Mouse (Mus musculus): Measurements from ENCODE around the gene Mrps15.

Mrps15 gene

GRCm38 (mm10) chr4:126046851-126047585 is at the start of gene Mrps15:
Gene Mrps15, plus strand, starts transcription at chr4:126046925.
- DNase-seq (ENCODE audit: low spot score) = peak; percentile 89

GRCm38 (mm10) chr4:125997826-125998225 is 48.9 kb upstream of the Mrps15 start:
- no peak for DNase-seq (ENCODE audit: low spot score)

- no peak for DNase-seq (ENCODE audit: low spot score)
These were observed 45.2 kb upstream of the Mrps15 start for GRCm38 (mm10) chr4:126001311-126002199.

GRCm38 (mm10) chr4:126017676-126018332 is 28.9 kb upstream of the Mrps15 start:
- DNase-seq (ENCODE audit: low spot score) = no peak

GRCm38 (mm10) chr4:126018966-126019538 is 27.7 kb upstream of the Mrps15 start:
- DNase-seq (ENCODE audit: low spot score) = no peak

- no peak for DNase-seq (ENCODE audit: low spot score)
These were observed 22.3 kb upstream of the Mrps15 start, which contains the start of gene Csf3r for GRCm38 (mm10) chr4:126024303-126024900. Gene Csf3r, plus strand, starts transcription at chr4:126024550.

GRCm38 (mm10) chr4:126025801-126026200 is 20.9 kb upstream of the Mrps15 start:
- no peak for DNase-seq (ENCODE audit: low spot score)

GRCm38 (mm10) chr4:126027980-126028379 is 18.7 kb upstream of the Mrps15 start:
- DNase-seq (ENCODE audit: low spot score) = no peak

- no peak for DNase-seq (ENCODE audit: low spot score)
These were observed 17.7 kb upstream of the Mrps15 start for GRCm38 (mm10) chr4:126029042-126029441.

- DNase-seq (ENCODE audit: low spot score) = no peak
These were observed 16.0 kb upstream of the Mrps15 start for GRCm38 (mm10) chr4:126030705-126031104.

GRCm38 (mm10) chr4:126035413-126035812 is 11.3 kb upstream of the Mrps15 start:
- DNase-seq (ENCODE audit: low spot score) = no peak

- DNase-seq (ENCODE audit: low spot score) = no peak
These were observed 4.9 kb downstream of the Mrps15 start for GRCm38 (mm10) chr4:126051617-126052016.

GRCm38 (mm10) chr4:126057207-126058133 is 10.7 kb downstream of the Mrps15 start:
- no peak for DNase-seq (ENCODE audit: low spot score)

GRCm38 (mm10) chr4:126058134-126058996 is 11.6 kb downstream of the Mrps15 start, which contains the start of gene Oscp1:
Gene Oscp1, plus strand, starts transcription at chr4:126058565.
- DNase-seq (ENCODE audit: low spot score) = peak; percentile 91

GRCm38 (mm10) chr4:126058997-126059362 is 12.3 kb downstream of the Mrps15 start:
- no peak for DNase-seq (ENCODE audit: low spot score)

GRCm38 (mm10) chr4:126062856-126063255 is 16.1 kb downstream of the Mrps15 start:
- DNase-seq (ENCODE audit: low spot score) = no peak

GRCm38 (mm10) chr4:126065241-126065640 is 18.5 kb downstream of the Mrps15 start:
- no peak for DNase-seq (ENCODE audit: low spot score)

GRCm38 (mm10) chr4:126067401-126068077 is 20.8 kb downstream of the Mrps15 start:
- DNase-seq (ENCODE audit: low spot score) = no peak

GRCm38 (mm10) chr4:126068842-126069241 is 22.1 kb downstream of the Mrps15 start:
- DNase-seq (ENCODE audit: low spot score) = no peak
